Mouse (Mus musculus): Measurements from ENCODE around the gene Olfr309. TPM values are rescaled to one million over a fixed set of nuclear protein-coding genes. Genes with fewer than 3 reads are reported as not detected.
"Not testable (repeated sequence)": the region's sequence is repeated elsewhere in the genome, so short reads cannot be mapped to it uniquely, and the experiment has no call there.

Olfr309 gene
- polyA plus RNA-seq (2012; rRNA removed): not detected in 2 replicates

GRCm38 (mm10) chr7:86313608-86314007, at the start of gene Olfr309:
Gene Olfr309, minus strand, starts transcription at chr7:86313708.
- Histone ChIP-seq H3K4me3 (ENCODE audit: insufficient read depth, low read length) (no peak within 1 kb of the TSS), H3K27ac (ENCODE audit: insufficient read depth, low read length) (no peak within 1 kb of the TSS), H3K4me1 (ENCODE audit: control insufficient read depth, insufficient read depth, low read length) (no peaks in the 10 kb centered on the region)
- TF ChIP-seq POLR2A (IDR thresholded peaks at IDR 0.05; ENCODE audit: extremely low read depth, insufficient read depth, low read length): no peak
- TF ChIP-seq CTCF (IDR thresholded peaks at IDR 0.05; ENCODE audit: extremely low read depth, insufficient read depth, low read length): no peak

GRCm38 (mm10) chr7:86346296-86346695, 32.8 kb upstream of the Olfr309 start:
- not testable (repeated sequence) for H3K27ac ChIP-seq (ENCODE audit: insufficient read depth, low read length); H3K4me1 ChIP-seq (ENCODE audit: control insufficient read depth, insufficient read depth, low read length)

GRCm38 (mm10) chr7:86344253-86344652, 30.7 kb upstream of the Olfr309 start:
- Histone ChIP-seq H3K4me3 (ENCODE audit: insufficient read depth, low read length) (no peak overlapping the region), H3K4me1 (ENCODE audit: control insufficient read depth, insufficient read depth, low read length) (no peaks in the 10 kb centered on the region), H3K27ac (ENCODE audit: insufficient read depth, low read length) (no peak overlapping the region)
- TF ChIP-seq CTCF (IDR thresholded peaks at IDR 0.05; ENCODE audit: extremely low read depth, insufficient read depth, low read length) (no peak), POLR2A (IDR thresholded peaks at IDR 0.05; ENCODE audit: extremely low read depth, insufficient read depth, low read length) (no peak)

More at GRCm38 (mm10) chr7:86346296-86346695, 32.8 kb upstream of the Olfr309 start:
- not testable (repeated sequence) for H3K4me3 ChIP-seq (ENCODE audit: insufficient read depth, low read length)

GRCm38 (mm10) chr7:86342881-86343565, 29.5 kb upstream of the Olfr309 start:
- no peak overlapping the region for H3K27ac ChIP-seq (ENCODE audit: insufficient read depth, low read length)
- TF ChIP-seq CTCF (IDR thresholded peaks at IDR 0.05; ENCODE audit: extremely low read depth, insufficient read depth, low read length): no peak
- no peak for TF ChIP-seq POLR2A (IDR thresholded peaks at IDR 0.05; ENCODE audit: extremely low read depth, insufficient read depth, low read length)
- no peak overlapping the region for H3K4me3 ChIP-seq (ENCODE audit: insufficient read depth, low read length)
- H3K4me1 ChIP-seq (ENCODE audit: control insufficient read depth, insufficient read depth, low read length): no peaks in the 10 kb centered on the region

- H3K4me1 ChIP-seq (ENCODE audit: control insufficient read depth, insufficient read depth, low read length): no peaks in the 10 kb centered on the region
- no peak within 1 kb of the TSS for H3K4me3 ChIP-seq (ENCODE audit: insufficient read depth, low read length)
- no peak within 1 kb of the TSS for H3K27ac ChIP-seq (ENCODE audit: insufficient read depth, low read length)
- no peak for TF ChIP-seq CTCF (IDR thresholded peaks at IDR 0.05; ENCODE audit: extremely low read depth, insufficient read depth, low read length)
- no peak for TF ChIP-seq POLR2A (IDR thresholded peaks at IDR 0.05; ENCODE audit: extremely low read depth, insufficient read depth, low read length)
These were observed 24.0 kb upstream of the Olfr309 start, which contains the start of gene Olfr307 for GRCm38 (mm10) chr7:86337486-86337885. Gene Olfr307, minus strand, starts transcription at chr7:86337586.

GRCm38 (mm10) chr7:86325530-86325929, 12.0 kb upstream of the Olfr309 start, which contains the start of gene Olfr308:
Gene Olfr308, minus strand, starts transcription at chr7:86325630.
- H3K4me1 ChIP-seq (ENCODE audit: control insufficient read depth, insufficient read depth, low read length): no peaks in the 10 kb centered on the region
- no peak for TF ChIP-seq CTCF (IDR thresholded peaks at IDR 0.05; ENCODE audit: extremely low read depth, insufficient read depth, low read length)
- no peak for TF ChIP-seq POLR2A (IDR thresholded peaks at IDR 0.05; ENCODE audit: extremely low read depth, insufficient read depth, low read length)
- H3K4me3 ChIP-seq (ENCODE audit: insufficient read depth, low read length): no peak within 1 kb of the TSS
- H3K27ac ChIP-seq (ENCODE audit: insufficient read depth, low read length): no peak within 1 kb of the TSS

GRCm38 (mm10) chr7:86321323-86321722, 7.8 kb upstream of the Olfr309 start:
- H3K27ac ChIP-seq (ENCODE audit: insufficient read depth, low read length): no peak overlapping the region

GRCm38 (mm10) chr7:86277072-86277471, 36.4 kb downstream of the Olfr309 start, which contains the start of gene Olfr310:
Gene Olfr310, minus strand, starts transcription at chr7:86277172.
- TF ChIP-seq POLR2A (IDR thresholded peaks at IDR 0.05; ENCODE audit: extremely low read depth, insufficient read depth, low read length) (no peak), CTCF (IDR thresholded peaks at IDR 0.05; ENCODE audit: extremely low read depth, insufficient read depth, low read length) (no peak)
- H3K27ac ChIP-seq (ENCODE audit: insufficient read depth, low read length): no peak within 1 kb of the TSS
- no peaks in the 10 kb centered on the region for H3K4me1 ChIP-seq (ENCODE audit: control insufficient read depth, insufficient read depth, low read length)
- H3K4me3 ChIP-seq (ENCODE audit: insufficient read depth, low read length): no peak within 1 kb of the TSS

More at GRCm38 (mm10) chr7:86321323-86321722, 7.8 kb upstream of the Olfr309 start:
- H3K4me1 ChIP-seq (ENCODE audit: control insufficient read depth, insufficient read depth, low read length): no peaks in the 10 kb centered on the region
- no peak overlapping the region for H3K4me3 ChIP-seq (ENCODE audit: insufficient read depth, low read length)
- TF ChIP-seq CTCF (IDR thresholded peaks at IDR 0.05; ENCODE audit: extremely low read depth, insufficient read depth, low read length) (no peak), POLR2A (IDR thresholded peaks at IDR 0.05; ENCODE audit: extremely low read depth, insufficient read depth, low read length) (no peak)

Other genes starting within 250 kb of the Olfr309 start
- not detected in 2 replicates for gene Vmn2r75, start 141.9 kb downstream of the Olfr309 start, polyA plus RNA-seq (2012; rRNA removed)
- not detected in 2 replicates for gene Vmn2r76, start 67.4 kb downstream of the Olfr309 start, polyA plus RNA-seq (2012; rRNA removed)
- not detected in 2 replicates for gene Olfr310, start 36.5 kb downstream of the Olfr309 start, polyA plus RNA-seq (2012; rRNA removed)
- not detected in 2 replicates for gene Olfr308, start 11.9 kb upstream of the Olfr309 start, polyA plus RNA-seq (2012; rRNA removed)
- not detected in 2 replicates for gene Olfr307, start 23.9 kb upstream of the Olfr309 start, polyA plus RNA-seq (2012; rRNA removed)
- not detected in 2 replicates for gene Olfr305, start 53.2 kb upstream of the Olfr309 start, polyA plus RNA-seq (2012; rRNA removed)
- gene Olfr304, start 73.0 kb upstream of the Olfr309 start, polyA plus RNA-seq (2012; rRNA removed): not detected in 2 replicates
- gene Olfr303, start 84.1 kb upstream of the Olfr309 start, polyA plus RNA-seq (2012; rRNA removed): not detected in 2 replicates
- gene Olfr301, start 90.1 kb upstream of the Olfr309 start, polyA plus RNA-seq (2012; rRNA removed): not detected in 2 replicates
- gene Olfr299, start 146.2 kb upstream of the Olfr309 start, polyA plus RNA-seq (2012; rRNA removed): not detected in 2 replicates
- gene Olfr298, start 178.8 kb upstream of the Olfr309 start, polyA plus RNA-seq (2012; rRNA removed): not detected in 2 replicates
- gene Olfr297, start 206.3 kb upstream of the Olfr309 start, polyA plus RNA-seq (2012; rRNA removed): not detected in 2 replicates

Measured in cortical plate, adult 2 months (tissue).